19 mouse cellular contexts compared by ENCODE assay signal in genomic region chr10:35711792-35712191, GRCm38 (mm10). TPM values are rescaled to one million over a fixed set of nuclear protein-coding genes. Genes with fewer than 3 reads are reported as not detected.
DNase-seq lines count a peak whose midpoint lies in the region; ATAC-seq and TF ChIP-seq lines count a peak whose summit lies in the region.
"Had no signal": no experiment of that assay in that cellular context is flagged by ENCODE, and none has a peak within 500 bp of the region (broad histone marks: within the 10 kb centered on the region; RNA-seq: fewer than 3 reads in every experiment).

Gene Amd2 (minus strand): TSS chr10:35711892.

- intact Hi-C loops in gastrocnemius, adult 2 months (cut with DNase I): no loop called here
- intact Hi-C loops in left cerebral cortex, postnatal 36 days (cut with DNase I): no loop called here

- H3K9me3 ChIP-seq in kidney, embryonic 15.5 days (replicated peaks): no peaks in the 10 kb centered on the region
- H3K9me3 ChIP-seq: embryonic facial prominence, embryonic 10.5 days; hindbrain, embryonic 10.5 days; neural tube, embryonic 13.5 days; stomach, embryonic 15.5 days had no signal

- no peaks in the 10 kb centered on the region for H3K36me3 ChIP-seq in kidney, embryonic 15.5 days
- H3K36me3 ChIP-seq: embryonic facial prominence, embryonic 10.5 days; hindbrain, embryonic 10.5 days; neural tube, embryonic 13.5 days; stomach, embryonic 15.5 days had no signal

- no peak within 1 kb of the TSS for H3K4me3 ChIP-seq in gastrocnemius, adult 2 months
- H3K4me3 ChIP-seq in kidney, embryonic 15.5 days (replicated peaks): no peak within 1 kb of the TSS
- H3K4me3 ChIP-seq: embryonic facial prominence, embryonic 10.5 days; hindbrain, embryonic 10.5 days; neural tube, embryonic 13.5 days; stomach, embryonic 15.5 days had no signal

- no peak within 1 kb of the TSS for H3K4me2 ChIP-seq in kidney, embryonic 15.5 days
- H3K4me2 ChIP-seq: lung, embryonic 14.5 days; neural tube, embryonic 13.5 days; stomach, embryonic 15.5 days had no signal

- no peak for DNase-seq in gastrocnemius, adult 2 months
- DNase-seq in gastrocnemius, postnatal 10 days: no peak
- DNase-seq in left cerebral cortex, adult 18-20 months (ENCODE audit: low spot score in 2 of 2): no peak
- DNase-seq in left cerebral cortex, adult 11 months (ENCODE audit: low spot score): no peak
- no peak for DNase-seq in heart, postnatal 4 days
- no peak for DNase-seq in left cerebral cortex, postnatal 36 days (ENCODE audit: low spot score in 2 of 2)
- DNase-seq in retina, postnatal 1 day: no peak
- DNase-seq: B cell, adult 2 months; cerebellum, adult 9-11 months; liver; lung, embryonic 14.5 days had no signal

- 93% methylated on average over 8 of the region's 8 CpGs for WGBS in kidney, embryonic 15.5 days

- ATAC-seq in kidney, embryonic 15.5 days (replicated peaks; ENCODE audit: low FRiP score): no peak
- ATAC-seq: activated CD4-positive, CD25-positive, alpha-beta regulatory T cell, adult 4 months; inflammation-experienced regulatory T-cells, adult 6 months had no signal

- H3K27ac ChIP-seq in gastrocnemius, adult 2 months: no peak within 1 kb of the TSS
- no peak within 1 kb of the TSS for H3K27ac ChIP-seq in kidney, embryonic 15.5 days
- H3K27ac ChIP-seq: embryonic facial prominence, embryonic 10.5 days; hindbrain, embryonic 10.5 days; kidney, postnatal 0 days; neural tube, embryonic 13.5 days; stomach, embryonic 15.5 days had no signal

- H3K27me3 ChIP-seq in kidney, embryonic 15.5 days: no peaks in the 10 kb centered on the region
- H3K27me3 ChIP-seq: neural tube, embryonic 13.5 days; stomach, embryonic 15.5 days had no signal

- no peak within 1 kb of the TSS for H3K9ac ChIP-seq in kidney, embryonic 15.5 days
- H3K9ac ChIP-seq: lung, embryonic 14.5 days; neural tube, embryonic 13.5 days; stomach, embryonic 15.5 days had no signal

- no peak for TF ChIP-seq CTCF in gastrocnemius, adult 2 months (IDR thresholded peaks at IDR 0.05)

- H3K4me1 ChIP-seq in kidney, embryonic 15.5 days: no peaks in the 10 kb centered on the region
- H3K4me1 ChIP-seq: embryonic facial prominence, embryonic 10.5 days; hindbrain, embryonic 10.5 days; neural tube, embryonic 13.5 days; stomach, embryonic 15.5 days had no signal

RNA-seq across cellular contexts. Expression of gene Amd2, which starts in this region (rescaled TPM):
- total RNA-seq in gastrocnemius, adult 2 months (2021): 100 to 1,000 TPM in 1 of 2 experiments, 10 to 100 TPM in 1; 35.8 to 376 TPM
- 1 to 10 TPM; 6.6 to 7.2 TPM for total RNA-seq in gastrocnemius, postnatal 10 days (2021)
- 10 to 100 TPM; 31.3 to 32.5 TPM for total RNA-seq in left cerebral cortex, adult 18-20 months (2021)
- total RNA-seq in heart, postnatal 4 days (2021): 10 to 100 TPM; 10.4 to 13.2 TPM
- total RNA-seq in left cerebral cortex, postnatal 36 days (2021): 10 to 100 TPM; 28.9 TPM
- 3.9 TPM in 2 replicates for polyA plus RNA-seq in kidney, embryonic 15.5 days (2015; fragmentation: Nextera tagmentation; extraction: Ambion mirVana)
